In the genomic region with DNA sequence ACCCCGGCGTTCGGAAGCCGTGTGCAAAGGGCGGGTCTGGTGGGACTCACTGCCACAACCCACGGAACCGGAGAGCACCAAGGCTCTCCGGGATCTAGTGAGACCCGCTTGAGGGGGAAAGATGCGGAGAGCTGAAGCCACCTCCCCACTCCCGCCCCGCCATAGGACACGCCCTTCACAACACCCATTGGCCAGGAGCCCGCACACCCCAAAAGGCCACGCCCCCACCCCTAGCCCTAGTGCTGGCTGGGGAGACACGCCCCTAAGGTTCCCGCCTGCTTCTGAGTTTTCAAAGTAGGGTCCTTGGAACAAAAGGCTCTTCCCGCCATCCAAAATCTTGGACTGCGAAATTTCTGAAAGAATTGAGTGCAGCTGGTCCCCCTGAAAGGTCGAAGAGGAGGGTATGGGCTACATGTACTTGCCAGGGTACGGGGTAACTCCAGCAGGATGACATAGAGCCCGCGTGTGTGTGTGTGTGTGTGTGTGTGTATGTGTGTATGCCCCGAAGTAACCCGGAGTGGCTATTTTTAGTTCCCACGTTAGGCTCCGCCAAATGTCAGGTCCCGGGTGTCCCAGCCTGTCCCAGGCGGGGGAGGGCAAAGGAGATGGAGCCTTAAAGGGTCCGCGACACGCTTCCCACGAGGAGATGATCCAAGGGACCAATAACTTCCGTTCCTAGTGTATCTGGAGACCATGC, we compare ENCODE assay signal across 8 mouse cellular contexts. TPM values are rescaled to one million over a fixed set of nuclear protein-coding genes. Genes with fewer than 3 reads are reported as not detected.
DNase-seq lines count a peak whose midpoint lies in the region; ATAC-seq and TF ChIP-seq lines count a peak whose summit lies in the region.

A gene (minus strand): TSS at position 123 of the 697 bp plus-strand sequence.

- H3K4me2 ChIP-seq in intestine, postnatal 0 days (replicated peaks; ENCODE audit: low read depth): peak within 1 kb of the TSS; percentile 74
- peak within 1 kb of the TSS; percentile 49 for H3K4me2 ChIP-seq in midbrain, postnatal 0 days (ENCODE audit: low read depth, low read length, poor library complexity, severe bottlenecking)
- H3K4me2 ChIP-seq in stomach, embryonic 15.5 days: peak within 1 kb of the TSS; percentile 85

- no peaks in the 10 kb centered on the region for H3K27me3 ChIP-seq in intestine, postnatal 0 days (replicated peaks; ENCODE audit: control insufficient read depth, insufficient read depth, low read length)
- H3K27me3 ChIP-seq in midbrain, postnatal 0 days (ENCODE audit: insufficient read depth, low read length): peaks cover 15% of the 10 kb centered on the region; the same call in 1 of the 2 replicates
- no peaks in the 10 kb centered on the region for H3K27me3 ChIP-seq in stomach, embryonic 15.5 days (replicated peaks)

- H3K27ac ChIP-seq in intestine, postnatal 0 days (ENCODE audit: low read depth, low read length): peak within 1 kb of the TSS; percentile 50
- H3K27ac ChIP-seq in midbrain, postnatal 0 days (ENCODE audit: low read depth, low read length): no peak within 1 kb of the TSS
- H3K27ac ChIP-seq in stomach, embryonic 15.5 days: peak within 1 kb of the TSS; percentile 90

- H3K9me3 ChIP-seq in intestine, postnatal 0 days (ENCODE audit: control insufficient read depth): no peaks in the 10 kb centered on the region
- no peaks in the 10 kb centered on the region for H3K9me3 ChIP-seq in midbrain, postnatal 0 days (ENCODE audit: low read length)
- H3K9me3 ChIP-seq in stomach, embryonic 15.5 days: no peaks in the 10 kb centered on the region

- DNase-seq in A20 (ENCODE audit: low read depth, low spot score) (peak; percentile 90), liver (peak; percentile 99)
- DNase-seq in adrenal gland, adult 18-20 months (ENCODE audit: low spot score in 2 of 2): peak; percentile 84 to 87
- DNase-seq in embryo, embryonic 11.5 days (ENCODE audit: low read depth, low spot score): peak; percentile 93
- peak; percentile 99 for DNase-seq in heart, adult 11 months
- DNase-seq in midbrain, postnatal 0 days (ENCODE audit: low spot score): peak; percentile 89

- no peak for TF ChIP-seq CTCF in intestine, postnatal 0 days (IDR thresholded peaks at IDR 0.05; ENCODE audit: low read depth)
- TF ChIP-seq CTCF in midbrain, postnatal 0 days (IDR thresholded peaks at IDR 0.05): no peak

- ATAC-seq in intestine, postnatal 0 days: peak; percentile 80
- peak; percentile 83 for ATAC-seq in midbrain, postnatal 0 days (ENCODE audit: low FRiP score)
- ATAC-seq in stomach, embryonic 15.5 days (ENCODE audit: insufficient read depth, low FRiP score, low read depth): peak; percentile 91

- WGBS in intestine, postnatal 0 days: under 1% methylated on average over 34 of the region's 34 CpGs
- WGBS in midbrain, postnatal 0 days: under 1% methylated on average over 34 of the region's 34 CpGs
- WGBS in stomach, embryonic 15.5 days: under 1% methylated on average over 34 of the region's 34 CpGs

- peak within 1 kb of the TSS; percentile 35 for H3K9ac ChIP-seq in intestine, postnatal 0 days (ENCODE audit: low read depth, low read length)
- H3K9ac ChIP-seq in midbrain, postnatal 0 days (replicated peaks; ENCODE audit: low read length, poor library complexity, severe bottlenecking): 0 out of 2 replicates have a peak within 1 kb of the TSS, but pooled peaks have one; percentile 13
- H3K9ac ChIP-seq in stomach, embryonic 15.5 days: peak within 1 kb of the TSS; percentile 37

- H3K4me3 ChIP-seq in intestine, postnatal 0 days (ENCODE audit: low read depth, low read length): peak within 1 kb of the TSS; percentile 47
- peak within 1 kb of the TSS; percentile 34 for H3K4me3 ChIP-seq in midbrain, postnatal 0 days (ENCODE audit: low read depth, low read length)
- H3K4me3 ChIP-seq in stomach, embryonic 15.5 days (replicated peaks): peak within 1 kb of the TSS; percentile 58

- H3K4me1 ChIP-seq in intestine, postnatal 0 days (replicated peaks; ENCODE audit: control insufficient read depth, insufficient read depth, low read length): peaks cover 10% of the 10 kb centered on the region
- no peaks in the 10 kb centered on the region for H3K4me1 ChIP-seq in midbrain, postnatal 0 days (ENCODE audit: insufficient read depth, low read length)
- peaks cover 28% of the 10 kb centered on the region for H3K4me1 ChIP-seq in stomach, embryonic 15.5 days

- no peaks in the 10 kb centered on the region for H3K36me3 ChIP-seq in intestine, postnatal 0 days (ENCODE audit: control insufficient read depth, insufficient read depth)
- no peaks in the 10 kb centered on the region for H3K36me3 ChIP-seq in midbrain, postnatal 0 days (ENCODE audit: insufficient read depth, low read length)
- H3K36me3 ChIP-seq in stomach, embryonic 15.5 days: peaks cover 4% of the 10 kb centered on the region; the same call in 1 of the 2 replicates

RNA-seq across cellular contexts. Expression of the gene that starts here (rescaled TPM):
- 100 to 1,000 TPM in 1 of 2 experiments, 10 to 100 TPM in 1; 70.7 to 200 TPM for total RNA-seq in adrenal gland, adult 18-20 months (2021)
- polyA plus RNA-seq in intestine, postnatal 0 days (2015; fragmentation: Nextera tagmentation; extraction: Ambion mirVana): 18.3 and 18.7 TPM in 2 replicates
- total RNA-seq in midbrain, postnatal 0 days (2014; rRNA removed): 8.8 and 9.0 TPM in 2 replicates
- polyA plus RNA-seq in midbrain, postnatal 0 days (2015; fragmentation: Nextera tagmentation; extraction: Ambion mirVana): 3.4 and 4.0 TPM in 2 replicates
- polyA plus RNA-seq in stomach, embryonic 15.5 days (2015; fragmentation: Nextera tagmentation; extraction: Ambion mirVana): 26.3 and 28.9 TPM in 2 replicates
